13 mouse cellular contexts compared by ENCODE assay signal in genomic region chr12:32054476-32055166, GRCm38 (mm10). TPM values are rescaled to one million over a fixed set of nuclear protein-coding genes. Genes with fewer than 3 reads are reported as not detected.
DNase-seq lines count a peak whose midpoint lies in the region; ATAC-seq lines count a peak whose summit lies in the region.
"Had no signal": no experiment of that assay in that cellular context is flagged by ENCODE, and none has a peak within 500 bp of the region (broad histone marks: within the 10 kb centered on the region; RNA-seq: fewer than 3 reads in every experiment).

No protein-coding gene starts in this region.

- H3K27ac ChIP-seq in heart, embryonic 10.5 days = peak overlapping the region; percentile 67; the same call in 1 of the 2 replicates
- no peak overlapping the region for H3K27ac ChIP-seq in neural tube, embryonic 13.5 days (replicated peaks)
- peak overlapping the region; percentile 99 for H3K27ac ChIP-seq in liver, embryonic 13.5 days
- H3K27ac ChIP-seq: heart, adult 2 months; hindbrain, postnatal 0 days; midbrain, embryonic 15.5 days had no signal

- no peaks in the 10 kb centered on the region for H3K27me3 ChIP-seq in heart, embryonic 10.5 days (ENCODE audit: insufficient read depth, poor library complexity, severe bottlenecking)
- no peaks in the 10 kb centered on the region for H3K27me3 ChIP-seq in neural tube, embryonic 13.5 days
- no peaks in the 10 kb centered on the region for H3K27me3 ChIP-seq in liver, embryonic 13.5 days
- H3K27me3 ChIP-seq: midbrain, embryonic 15.5 days had no signal

- peaks cover 15% of the 10 kb centered on the region for H3K4me1 ChIP-seq in heart, embryonic 10.5 days
- peaks cover 70% of the 10 kb centered on the region for H3K4me1 ChIP-seq in neural tube, embryonic 13.5 days (replicated peaks)
- H3K4me1 ChIP-seq in liver, embryonic 13.5 days (replicated peaks) = peaks cover 92% of the 10 kb centered on the region

- no peaks in the 10 kb centered on the region for H3K9me3 ChIP-seq in heart, embryonic 10.5 days
- H3K9me3 ChIP-seq in neural tube, embryonic 13.5 days = no peaks in the 10 kb centered on the region
- no peaks in the 10 kb centered on the region for H3K9me3 ChIP-seq in liver, embryonic 13.5 days (replicated peaks)
- H3K9me3 ChIP-seq: midbrain, embryonic 15.5 days had no signal

- H3K36me3 ChIP-seq in heart, embryonic 10.5 days = no peaks in the 10 kb centered on the region
- H3K36me3 ChIP-seq in neural tube, embryonic 13.5 days = no peaks in the 10 kb centered on the region; the same call in 1 of the 2 replicates
- peaks cover 6% of the 10 kb centered on the region for H3K36me3 ChIP-seq in liver, embryonic 13.5 days
- H3K36me3 ChIP-seq: midbrain, embryonic 15.5 days had no signal

- no peak overlapping the region for H3K4me2 ChIP-seq in neural tube, embryonic 13.5 days
- peak overlapping the region; percentile 78 for H3K4me2 ChIP-seq in liver, embryonic 13.5 days
- H3K4me2 ChIP-seq: midbrain, embryonic 15.5 days had no signal

- 51% methylated on average over 9 of the region's 9 CpGs for WGBS in heart, embryonic 10.5 days
- 36% methylated on average over 9 of the region's 9 CpGs for WGBS in neural tube, embryonic 13.5 days
- WGBS in liver, embryonic 13.5 days (ENCODE audit: insufficient replicate concordance) = 30% methylated on average over 9 of the region's 9 CpGs

- H3K4me3 ChIP-seq in heart, embryonic 10.5 days = no peak overlapping the region
- H3K4me3 ChIP-seq in neural tube, embryonic 13.5 days = no peak overlapping the region
- peak overlapping the region; percentile 45 for H3K4me3 ChIP-seq in liver, embryonic 13.5 days (replicated peaks)
- H3K4me3 ChIP-seq: heart, adult 2 months; midbrain, embryonic 15.5 days had no signal

- peak; percentile 87 for DNase-seq in heart, embryonic 10.5 days (ENCODE audit: low spot score)
- no peak for DNase-seq in heart, adult 8-10 months (ENCODE audit: low spot score)
- no peak for DNase-seq in neural tube, embryonic 10.5 days (ENCODE audit: extremely low spot score, low spot score)
- peak; percentile 68 for DNase-seq in liver, embryonic 13.5 days
- no peak for DNase-seq in ovary, postnatal 36 days (ENCODE audit: low spot score)
- DNase-seq in layer of hippocampus, adult 11-12 months (ENCODE audit: low spot score) = no peak
- DNase-seq in frontal cortex, postnatal 25 days (ENCODE audit: low spot score in 2 of 2) = no peak
- DNase-seq: heart, adult 2 months; kidney, postnatal 36 days; lung, embryonic 14.5 days had no signal

- no peak for ATAC-seq in neural tube, embryonic 13.5 days (ENCODE audit: low read depth)
- ATAC-seq in liver, embryonic 13.5 days (ENCODE audit: low read depth) = peak; percentile 87
- ATAC-seq: hindbrain, postnatal 0 days; midbrain, embryonic 15.5 days had no signal

- H3K9ac ChIP-seq in neural tube, embryonic 13.5 days = 0 out of 2 replicates have a peak overlapping the region, but pooled peaks have one; percentile 31
- peak overlapping the region; percentile 100 for H3K9ac ChIP-seq in liver, embryonic 13.5 days
- H3K9ac ChIP-seq: lung, embryonic 14.5 days; midbrain, embryonic 15.5 days had no signal

RNA-seq across cellular contexts. Expression of gene Prkar2b, which starts 6.5 kb away (rescaled TPM):
- polyA plus RNA-seq in heart, embryonic 10.5 days (2016; fragmentation: Nextera tagmentation; extraction: Ambion mirVana) = 18.9 and 28.2 TPM in 2 replicates
- 1 to 10 TPM; 3.0 to 3.8 (median 3.4) TPM for total RNA-seq in heart, adult 8-10 months (2022)
- polyA plus RNA-seq in neural tube, embryonic 13.5 days (2015; fragmentation: Nextera tagmentation; extraction: Ambion mirVana) = 95.9 and 101 TPM in 2 replicates
- 79.3 and 94.6 TPM in 2 replicates for polyA plus RNA-seq in liver, embryonic 13.5 days (2015; fragmentation: Nextera tagmentation; extraction: Ambion mirVana)

Comparison
In these comparisons a context has a peak if more than half of its experiments do, and no peak if none do; other contexts are left out.
1. DNase-seq: peak in heart, embryonic 10.5 days (single experiment) and liver, embryonic 13.5 days (single experiment); none in heart, adult 8-10 months (single experiment), neural tube, embryonic 10.5 days (single experiment), ovary, postnatal 36 days (single experiment), layer of hippocampus, adult 11-12 months (single experiment) and frontal cortex, postnatal 25 days (0 of 2).